Mouse (Mus musculus) activated CD4-positive, CD25-positive, alpha-beta regulatory T cell, adult 4 months (primary cell): ENCODE measurements around the gene Elp5. TPM values are rescaled to one million over a fixed set of nuclear protein-coding genes. Genes with fewer than 3 reads are reported as not detected.
"Not testable (repeated sequence)": the region's sequence is repeated elsewhere in the genome, so short reads cannot be mapped to it uniquely, and the experiment has no call there.

ENCODE experiments used
- ATAC-seq: one replicate; pipeline ENCODE4 v1.8.0; 2017
- polyA plus RNA-seq, 2 experiments: library from polyadenylated mRNA; unstranded; fragments of 100-300 nt; shearing (Covaris generic); gene quantifications; one replicate each; pipeline ENCODE4 v1.2.1; 2017

Gene Elp5
- polyA plus RNA-seq, 2 experiments from 2014 or later: 62.1 to 69.7 TPM

- not testable (repeated sequence) for ATAC-seq
Measured at GRCm38 (mm10) chr11:69955618-69956017, 26.7 kb downstream of the Elp5 start.

- no peak for ATAC-seq
Measured at GRCm38 (mm10) chr11:69953267-69953915, 28.9 kb downstream of the Elp5 start.

DNA sequence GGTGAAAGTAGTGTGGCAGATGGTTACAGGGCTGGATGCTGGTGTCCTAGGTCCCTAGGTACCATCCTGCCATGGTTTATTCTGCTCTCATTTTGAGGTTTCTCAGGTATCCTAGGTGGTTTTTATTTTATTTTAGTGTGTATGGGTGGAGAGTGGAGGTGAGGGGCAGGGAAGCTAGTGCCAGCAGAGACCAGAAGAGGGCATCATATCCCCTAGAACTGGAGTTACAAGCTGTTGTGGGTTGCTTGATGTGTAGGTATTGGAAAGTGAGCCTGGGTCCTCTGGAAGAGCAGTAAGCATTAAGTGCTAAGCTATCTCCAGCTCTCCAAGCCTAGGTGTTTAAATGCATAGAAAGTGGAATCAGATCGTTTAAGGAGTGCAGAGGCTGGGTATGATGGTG lies 30.0 kb downstream of the Elp5 start:
- no peak for ATAC-seq

DNA sequence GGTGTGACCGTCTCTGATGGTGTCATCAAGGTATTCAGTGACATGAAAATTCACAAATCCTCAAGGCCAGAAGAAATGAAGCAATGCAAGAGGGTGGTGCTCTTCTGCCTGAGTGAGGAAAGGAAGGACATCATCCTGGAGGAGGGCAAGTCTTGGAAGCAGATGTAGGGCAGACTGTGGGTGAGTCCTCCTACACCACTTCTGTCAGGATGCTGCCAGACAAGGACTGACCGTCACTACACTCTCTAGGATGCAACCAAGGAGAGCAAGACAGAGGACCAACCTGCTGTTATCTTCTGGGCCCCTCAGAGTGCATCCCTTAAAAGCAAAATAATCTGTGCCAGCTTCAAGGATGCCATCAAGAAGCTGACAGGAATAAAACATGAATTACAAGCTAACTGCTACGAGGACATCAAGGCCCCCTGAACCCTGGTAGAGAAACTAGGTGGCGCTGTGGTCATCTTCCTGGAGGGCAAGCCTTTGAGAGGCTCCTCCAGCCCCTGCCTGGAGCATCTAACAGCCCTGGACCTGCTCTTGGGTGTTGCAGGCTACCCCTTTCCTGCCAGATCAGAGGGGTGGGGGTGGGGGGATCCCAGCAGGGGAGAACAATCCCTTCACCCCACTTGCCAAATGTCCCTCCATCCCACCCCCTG lies 31.4 kb downstream of the Elp5 start:
- ATAC-seq: no peak

GRCm38 (mm10) chr11:69948763-69949150 lies 33.6 kb downstream of the Elp5 start:
- ATAC-seq: peak; percentile 65

DNA sequence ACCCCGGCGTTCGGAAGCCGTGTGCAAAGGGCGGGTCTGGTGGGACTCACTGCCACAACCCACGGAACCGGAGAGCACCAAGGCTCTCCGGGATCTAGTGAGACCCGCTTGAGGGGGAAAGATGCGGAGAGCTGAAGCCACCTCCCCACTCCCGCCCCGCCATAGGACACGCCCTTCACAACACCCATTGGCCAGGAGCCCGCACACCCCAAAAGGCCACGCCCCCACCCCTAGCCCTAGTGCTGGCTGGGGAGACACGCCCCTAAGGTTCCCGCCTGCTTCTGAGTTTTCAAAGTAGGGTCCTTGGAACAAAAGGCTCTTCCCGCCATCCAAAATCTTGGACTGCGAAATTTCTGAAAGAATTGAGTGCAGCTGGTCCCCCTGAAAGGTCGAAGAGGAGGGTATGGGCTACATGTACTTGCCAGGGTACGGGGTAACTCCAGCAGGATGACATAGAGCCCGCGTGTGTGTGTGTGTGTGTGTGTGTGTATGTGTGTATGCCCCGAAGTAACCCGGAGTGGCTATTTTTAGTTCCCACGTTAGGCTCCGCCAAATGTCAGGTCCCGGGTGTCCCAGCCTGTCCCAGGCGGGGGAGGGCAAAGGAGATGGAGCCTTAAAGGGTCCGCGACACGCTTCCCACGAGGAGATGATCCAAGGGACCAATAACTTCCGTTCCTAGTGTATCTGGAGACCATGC lies 34.1 kb downstream of the Elp5 start, which contains the start of gene Slc2a4:
TSS of gene Slc2a4 (minus strand) at position 123 of the 697 bp plus-strand sequence.
- ATAC-seq: peak; percentile 82

- ATAC-seq: no peak
Measured at GRCm38 (mm10) chr11:69947337-69948065, 34.8 kb downstream of the Elp5 start.

- no peak for ATAC-seq
Measured at GRCm38 (mm10) chr11:69945997-69946891, 36.1 kb downstream of the Elp5 start.

DNA sequence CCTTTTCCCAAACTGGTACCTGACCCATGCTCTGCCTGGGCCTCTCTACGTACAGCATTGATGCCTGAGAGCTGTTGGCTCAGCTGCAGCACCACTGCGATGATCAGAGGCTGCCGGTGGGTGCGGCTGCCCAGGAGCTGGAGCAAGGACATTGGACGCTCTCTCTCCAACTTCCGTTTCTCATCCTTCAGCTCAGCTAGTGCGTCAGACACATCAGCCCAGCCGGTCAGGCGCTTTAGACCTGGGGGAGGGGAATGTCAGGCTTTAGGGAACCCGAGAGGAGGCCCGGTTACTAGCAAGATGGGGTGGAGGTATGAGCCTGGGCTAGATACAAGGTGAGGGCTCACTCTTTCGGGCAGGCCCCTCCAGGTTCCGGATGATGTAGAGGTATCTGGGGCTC lies 37.1 kb downstream of the Elp5 start:
- no peak for ATAC-seq

GRCm38 (mm10) chr11:69940962-69941361 lies 41.4 kb downstream of the Elp5 start:
- ATAC-seq: no peak

GRCm38 (mm10) chr11:69939731-69940130 lies 42.6 kb downstream of the Elp5 start:
- ATAC-seq: no peak

DNA sequence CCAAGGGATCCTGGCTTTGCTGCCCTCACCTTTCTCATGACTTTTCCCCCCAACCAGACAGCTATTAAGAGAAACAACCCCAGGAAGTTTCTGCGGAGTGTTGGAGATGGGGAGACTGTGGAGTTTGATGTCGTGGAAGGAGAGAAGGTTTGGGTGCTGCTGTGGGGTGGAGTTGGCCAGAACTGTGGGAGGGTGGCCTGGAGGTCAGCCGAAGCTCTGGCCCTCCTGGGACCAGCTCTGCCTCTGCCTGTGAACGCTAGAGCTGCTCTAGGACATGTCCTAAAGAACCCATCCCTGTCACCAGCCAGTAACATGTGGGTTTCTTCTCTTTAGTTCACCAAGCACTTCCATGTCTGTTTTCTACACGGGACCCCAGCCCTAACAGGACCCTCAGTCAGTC lies 43.1 kb downstream of the Elp5 start:
- ATAC-seq: no peak

GRCm38 (mm10) chr11:69938401-69938979 lies 43.8 kb downstream of the Elp5 start:
- ATAC-seq: no peak

GRCm38 (mm10) chr11:69937834-69938233 lies 44.5 kb downstream of the Elp5 start:
- no peak for ATAC-seq

GRCm38 (mm10) chr11:69937385-69937784 lies 44.9 kb downstream of the Elp5 start:
- no peak for ATAC-seq

DNA sequence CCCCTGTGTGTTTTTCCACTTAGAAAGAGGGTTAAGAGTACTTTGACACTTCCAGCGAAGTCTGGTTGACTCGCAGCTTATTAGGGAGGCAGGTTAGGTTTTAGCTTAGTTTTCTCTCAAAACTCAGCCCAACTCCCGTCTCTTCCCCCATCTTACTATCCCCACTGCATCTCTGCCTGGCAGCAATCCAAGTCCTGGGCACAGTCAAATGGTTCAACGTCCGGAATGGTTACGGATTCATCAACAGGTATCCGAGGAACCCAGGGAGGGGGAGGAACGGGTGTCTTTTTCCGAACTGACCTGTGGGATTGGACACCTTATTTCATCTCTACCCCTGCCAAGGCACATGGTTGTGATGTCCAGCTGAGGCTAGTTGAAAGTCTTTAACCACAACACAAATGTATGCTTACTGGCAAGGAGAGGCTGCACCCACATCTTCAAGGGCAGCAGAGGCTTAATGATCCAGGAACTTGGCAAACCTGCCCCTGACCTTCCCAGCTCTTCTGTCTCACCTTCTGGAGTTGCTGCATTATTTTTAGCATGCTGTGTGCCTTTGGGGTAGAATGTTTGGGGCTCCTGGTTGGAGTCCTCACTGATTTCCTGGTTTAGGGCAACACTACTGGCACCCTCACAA lies 45.5 kb downstream of the Elp5 start:
- ATAC-seq: no peak

DNA sequence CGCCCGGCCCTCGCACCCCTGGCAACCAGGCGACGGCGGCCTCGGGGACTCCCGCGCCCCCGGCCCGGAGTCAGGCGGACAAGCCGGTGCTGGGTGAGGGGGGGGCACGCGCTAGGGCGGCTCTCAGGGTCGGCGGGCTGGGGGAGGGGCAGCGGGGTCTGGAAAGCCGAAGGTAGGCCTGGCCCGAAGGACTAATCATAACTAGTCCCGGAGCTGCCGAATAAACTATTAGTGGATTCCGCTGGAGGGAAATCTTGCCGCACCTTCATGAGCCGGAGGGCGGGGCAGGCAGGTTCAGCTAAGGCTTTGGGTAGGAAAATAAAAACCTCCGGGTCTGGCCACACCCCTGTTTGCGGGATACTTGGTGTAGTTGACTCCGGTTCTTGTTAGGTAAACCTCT lies 46.2 kb downstream of the Elp5 start:
- no peak for ATAC-seq

GRCm38 (mm10) chr11:69935137-69935879 lies 47.0 kb downstream of the Elp5 start, which contains the start of gene Ybx2:
Gene Ybx2 (plus strand): TSS chr11:69935796.
- ATAC-seq: peak; percentile 77

DNA sequence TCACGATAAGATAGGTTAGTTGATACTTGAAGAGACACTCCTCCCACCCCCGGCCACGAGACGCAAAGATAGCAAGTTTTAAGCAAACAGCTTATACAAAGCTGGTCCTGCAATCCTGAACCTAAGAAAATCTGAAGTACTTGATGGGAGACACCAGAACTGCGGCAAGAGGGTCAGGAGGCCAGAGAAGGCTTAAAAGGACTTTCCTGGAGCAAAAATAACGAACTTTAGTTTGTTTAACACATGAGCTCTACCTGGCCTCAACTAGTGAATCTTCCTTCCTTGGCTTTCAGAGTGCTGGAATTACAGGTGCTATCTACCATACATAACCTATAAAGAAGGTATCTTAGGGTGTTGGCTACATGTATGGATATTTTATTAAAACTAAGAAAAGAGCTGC lies 47.6 kb downstream of the Elp5 start:
- ATAC-seq: no peak

GRCm38 (mm10) chr11:69934169-69934568 lies 48.1 kb downstream of the Elp5 start:
- ATAC-seq: peak; percentile 47
